Mouse (Mus musculus): ENCODE measurements at regions not wholly inside any gene's neighbourhood (a gene's known extent, or its start where the extent isn't known, plus 50 kb on each side); places are given as distances from the start of the nearest gene placed in this dataset.
"Not testable (repeated sequence)": the region's sequence is repeated elsewhere in the genome, so short reads cannot be mapped to it uniquely, and the experiment has no call there.

DNA sequence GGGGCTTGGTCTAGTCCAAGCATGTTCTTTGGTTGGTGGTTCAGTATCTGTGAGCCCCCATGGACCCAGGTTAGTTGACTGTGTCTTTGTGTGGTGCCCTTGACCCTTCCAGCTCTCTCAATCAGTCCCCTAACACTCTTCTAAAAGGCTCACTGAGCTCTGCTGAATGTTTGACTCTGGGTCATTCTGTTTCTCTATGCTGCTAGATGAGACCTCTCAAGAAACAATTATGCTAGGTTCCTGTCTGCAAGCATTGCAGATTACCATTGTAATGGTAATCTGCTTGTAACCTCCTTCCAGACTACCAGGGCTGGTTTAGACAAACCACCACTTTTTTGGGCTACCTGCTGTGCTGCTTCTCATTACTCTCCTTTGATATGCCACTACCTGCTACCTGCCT lies 2863.9 kb downstream of the Gm37988 start:
- in situ Hi-C loops (cut with MboI, MseI): no loop called here

DNA sequence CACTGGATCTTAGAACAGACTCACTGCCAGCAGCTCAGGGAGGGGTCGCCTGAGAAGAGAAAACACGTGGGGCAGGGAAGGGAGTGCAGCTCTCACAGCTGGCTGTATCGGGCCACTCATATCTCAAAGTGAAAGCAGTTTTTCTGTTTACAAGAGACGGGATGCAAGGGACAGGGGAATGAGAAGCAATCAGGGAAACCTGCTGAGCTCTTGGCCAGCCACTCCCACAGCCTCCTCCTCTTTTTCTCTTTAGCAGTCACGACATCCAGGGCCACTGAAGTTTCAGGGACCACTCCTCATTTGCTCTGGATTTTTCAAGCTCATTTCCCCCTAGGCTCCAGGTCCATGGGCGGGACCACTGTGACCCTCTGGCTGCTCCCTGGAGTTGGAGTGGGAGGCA lies 2901.5 kb downstream of the Gm37988 start:
- in situ Hi-C loops (cut with MboI, MseI): not testable (repeated sequence)

DNA sequence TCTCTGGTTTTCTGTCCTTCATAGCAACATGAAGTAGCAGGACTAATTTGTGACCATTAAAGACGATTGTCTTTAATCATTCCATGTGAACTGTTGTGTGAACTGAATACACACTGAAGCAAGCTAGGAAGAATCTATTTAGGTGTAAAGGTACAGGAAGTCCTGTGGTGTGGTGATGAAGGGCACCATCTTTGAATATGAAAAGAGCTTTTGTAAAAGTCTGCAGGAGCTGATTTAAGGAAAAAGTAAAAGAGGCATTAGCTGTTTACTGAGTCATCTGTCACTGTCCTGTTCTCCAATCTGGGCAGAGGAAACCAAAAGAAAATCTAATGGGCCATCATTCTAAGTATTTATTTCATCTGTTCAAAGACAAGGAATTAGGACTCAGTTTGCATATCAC lies 2925.0 kb downstream of the Gm37988 start:
- in situ Hi-C loops (cut with MboI, MseI): no loop called here

DNA sequence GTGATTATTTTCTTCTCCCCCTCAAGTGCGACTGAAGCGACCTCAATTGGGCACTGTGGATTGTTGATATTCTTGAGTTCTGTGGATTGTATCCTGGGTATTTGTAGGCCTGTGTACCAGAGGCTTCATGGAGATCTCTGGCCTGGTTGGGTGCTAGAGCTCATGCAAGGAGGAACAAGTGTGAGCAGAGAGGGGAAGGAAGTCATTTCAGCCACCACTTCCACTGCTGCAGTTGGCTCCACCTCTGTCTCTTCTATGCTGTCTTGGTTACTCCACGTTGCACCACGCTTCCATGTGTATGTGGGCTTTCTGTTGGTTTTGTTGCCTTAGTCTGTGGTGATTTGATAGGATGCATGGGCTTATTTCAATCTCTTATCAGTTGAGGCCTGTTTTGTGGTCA lies 2929.6 kb downstream of the Gm37988 start:
- in situ Hi-C loops (cut with MboI, MseI): no loop called here

DNA sequence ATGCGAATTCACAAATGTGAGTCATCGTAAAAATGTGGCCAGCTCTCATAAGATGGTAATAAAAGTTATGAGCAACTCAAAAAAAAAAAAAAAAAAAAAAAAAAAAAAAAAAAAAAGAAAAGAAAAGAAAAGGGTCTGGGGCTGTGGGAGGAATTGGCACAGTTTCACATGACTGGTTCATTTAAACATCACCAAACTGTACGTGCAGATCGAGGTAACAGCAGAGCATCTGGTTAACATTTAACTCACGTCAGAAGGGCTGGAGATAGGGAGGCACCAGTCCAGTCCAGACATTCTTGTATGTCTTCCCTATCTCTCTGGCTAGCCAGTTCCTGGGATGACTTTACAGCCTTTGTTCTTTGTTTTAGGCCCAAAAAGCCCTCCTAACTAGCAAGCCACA lies 2938.2 kb downstream of the Gm37988 start:
- in situ Hi-C loops (cut with MboI, MseI): no loop called here

DNA sequence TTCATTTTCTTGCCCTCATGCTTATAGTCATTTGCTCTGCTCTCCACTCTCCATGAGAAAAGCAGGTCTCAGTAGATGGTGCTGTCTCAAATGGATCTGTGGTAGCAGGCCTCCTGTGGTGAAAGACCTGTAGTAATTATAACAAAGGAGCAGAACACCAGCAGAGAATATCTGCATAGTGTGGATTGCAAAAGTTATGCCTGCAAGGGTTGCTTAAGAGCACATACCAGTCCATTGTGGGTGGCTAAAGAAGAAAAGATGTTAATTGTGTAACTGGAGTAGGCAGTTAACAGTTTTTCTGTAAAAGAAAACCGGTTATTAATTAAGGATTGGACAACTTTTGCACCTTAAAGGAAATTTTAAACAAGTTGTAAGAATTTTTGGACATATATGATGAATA lies 2969.0 kb downstream of the Gm37988 start:
- in situ Hi-C loops (cut with MboI, MseI): loop anchor here (10.0 kb wide), 1 partner anchor 1278 kb away; no protein-coding TSS in a partner anchor

DNA sequence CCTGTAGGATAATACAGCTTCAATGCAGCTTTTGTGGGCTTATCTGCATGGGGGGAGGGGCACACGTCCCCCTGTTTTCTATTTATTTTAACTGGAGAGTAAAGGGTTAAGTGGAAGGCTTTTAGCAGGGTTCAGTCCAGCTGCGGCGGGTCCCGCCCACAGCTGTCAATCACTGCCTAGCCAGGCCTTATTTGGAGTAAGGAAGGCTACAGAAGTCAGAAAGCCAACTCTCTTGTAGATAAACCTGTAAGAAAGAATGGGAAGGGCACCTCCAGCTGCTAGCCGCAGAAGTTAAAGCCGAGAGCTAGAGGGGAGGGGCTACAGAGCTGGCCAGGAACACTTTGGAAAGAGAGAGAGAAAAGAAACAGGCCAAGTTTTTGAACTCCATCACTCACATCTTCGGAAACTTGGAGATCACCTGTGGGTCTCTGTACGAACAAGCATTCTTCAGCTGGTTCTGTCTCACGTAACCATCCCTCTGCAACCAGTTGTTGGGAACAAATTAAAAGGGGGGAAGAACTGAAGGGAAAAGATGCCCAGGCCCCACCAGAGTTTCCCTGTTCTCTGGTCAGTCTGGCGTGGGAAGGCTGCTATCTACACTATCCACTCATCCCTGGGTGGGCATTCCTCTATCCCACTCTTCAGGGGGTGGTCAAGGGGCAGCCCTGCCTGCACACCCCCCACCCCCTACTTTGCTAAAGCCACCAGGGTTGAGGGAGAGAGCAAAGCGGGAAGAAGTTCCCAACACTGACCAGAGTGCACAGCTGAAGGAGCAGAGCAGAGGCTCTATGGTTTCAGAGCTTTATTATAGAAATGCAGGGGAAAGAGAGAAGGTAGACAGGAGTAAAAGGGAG lies 2969.7 kb downstream of the Gm37988 start:
- in situ Hi-C loops (cut with MboI, MseI): loop anchor here (10.0 kb wide), 1 partner anchor 1277 kb away; no protein-coding TSS in a partner anchor

DNA sequence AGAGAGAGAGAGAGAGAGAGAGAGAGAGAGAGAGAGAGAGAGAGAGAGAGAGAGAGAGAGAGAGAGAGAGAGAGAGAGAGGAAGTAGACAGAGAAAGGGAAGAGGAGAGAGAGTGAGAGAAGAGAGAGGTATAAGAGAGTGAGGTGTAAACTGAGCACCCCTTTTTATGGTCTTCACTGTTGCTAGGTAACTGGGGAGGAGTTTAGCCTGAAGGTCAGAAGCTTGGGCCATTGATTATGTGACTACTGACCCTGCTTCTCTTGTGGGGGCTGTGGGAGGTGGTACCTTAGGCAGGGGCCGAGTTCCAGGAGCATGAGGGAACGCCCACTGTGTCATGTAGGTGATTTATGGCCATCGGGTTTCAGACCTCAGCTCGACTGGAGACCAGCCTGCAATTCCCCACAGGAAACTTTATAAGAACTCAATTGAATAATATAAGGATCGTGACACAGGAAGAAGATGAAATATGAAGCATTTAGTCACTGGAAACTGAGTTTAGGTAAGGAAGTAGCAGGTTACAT lies 2970.4 kb downstream of the Gm37988 start:
- in situ Hi-C loops (cut with MboI, MseI): loop anchor here (10.0 kb wide), 1 partner anchor 1277 kb away; no protein-coding TSS in a partner anchor

DNA sequence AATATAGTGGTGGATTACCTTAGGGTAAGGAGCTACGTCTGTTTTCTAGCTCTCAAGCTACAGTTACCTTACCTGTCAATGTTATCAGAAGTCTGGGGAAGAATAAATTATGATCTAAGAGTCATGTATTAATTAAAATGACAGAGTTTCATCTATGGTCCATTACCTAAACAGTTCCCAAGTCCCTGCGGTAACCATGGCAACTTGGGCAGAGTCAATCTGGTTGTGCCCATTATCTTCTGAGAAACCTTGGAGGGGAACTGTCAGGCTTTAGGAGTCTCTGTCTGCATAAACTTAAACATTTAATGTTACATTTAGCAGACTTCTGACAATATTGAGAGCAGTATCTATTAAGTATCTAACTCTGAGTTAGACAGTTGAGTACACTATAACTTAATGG lies 2971.0 kb downstream of the Gm37988 start:
- in situ Hi-C loops (cut with MboI, MseI): loop anchor here (10.0 kb wide), 1 partner anchor 1276 kb away; no protein-coding TSS in a partner anchor

DNA sequence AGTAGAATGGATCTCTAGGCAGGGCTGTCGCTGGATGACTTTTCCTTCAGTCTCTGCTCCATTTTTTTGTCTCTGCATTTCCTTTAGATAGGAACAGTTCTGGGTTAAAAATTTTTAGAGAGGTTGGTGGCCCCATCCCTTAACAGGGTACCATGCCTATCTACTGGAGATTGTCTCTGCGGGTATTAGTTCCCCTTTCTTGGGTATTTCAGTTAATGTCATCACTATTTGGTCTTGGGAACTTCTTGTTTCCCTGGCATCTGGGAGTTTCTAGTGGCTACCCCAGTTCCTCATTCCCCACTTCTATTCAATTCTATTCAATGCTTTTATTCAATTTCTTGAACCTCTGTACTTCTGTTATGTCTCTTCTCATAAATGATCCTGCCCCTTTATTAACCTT lies 3016.3 kb downstream of the Gm37988 start:
- in situ Hi-C loops (cut with MboI, MseI): no loop called here
